Mouse (Mus musculus) liver, adult 2 months (tissue): ENCODE data around the gene Bbip1. TPM values are rescaled to one million over a fixed set of nuclear protein-coding genes. Genes with fewer than 3 reads are reported as not detected.

Source experiments
- DNase-seq: peaks from one replicate; pipeline ENCODE4 v3.0.0-alpha.2; 2011; ENCODE audit warnings: low read depth, low spot score; ENCODE audit errors: extremely low read depth
- H3K27ac ChIP-seq: fragments of 200-500 bp; replicated peaks from 2 replicates; pipeline ENCODE4 v1.5.1; 2012; ENCODE audit warnings: low read depth, mild to moderate bottlenecking, control low read depth, inconsistent platforms, low read length; ENCODE audit not compliant: insufficient read depth
- H3K27me3 ChIP-seq: fragments of 200-500 bp; 2 replicates; pipeline ENCODE4 v1.6.1; 2012; ENCODE audit warnings: mild to moderate bottlenecking, moderate library complexity, low read length, inconsistent platforms; ENCODE audit not compliant: control insufficient read depth, insufficient read depth
- H3K36me3 ChIP-seq: fragments of 200-500 bp; 2 replicates; pipeline ENCODE4 v1.6.1; 2012; ENCODE audit warnings: low read length, inconsistent platforms; ENCODE audit not compliant: control insufficient read depth, insufficient read depth
- H3K4me1 ChIP-seq: fragments of 200-500 bp; 2 replicates; pipeline ENCODE4 v1.6.1; 2011; ENCODE audit warnings: low read length; ENCODE audit not compliant: control insufficient read depth, insufficient read depth
- H3K4me3 ChIP-seq: fragments of 200-500 bp; 2 replicates; pipeline ENCODE4 v1.5.1; 2011; ENCODE audit warnings: low read depth, mild to moderate bottlenecking, control low read depth, low read length, moderate library complexity; ENCODE audit not compliant: insufficient read depth
- H3K79me2 ChIP-seq: fragments of 200-500 bp; 2 replicates; pipeline ENCODE4 v1.6.1; 2012; ENCODE audit warnings: inconsistent platforms, mild to moderate bottlenecking, low read length, moderate library complexity; ENCODE audit not compliant: control insufficient read depth, insufficient read depth
- H3K9ac ChIP-seq: fragments of 200-500 bp; 2 replicates; pipeline ENCODE4 v1.6.1; 2012; ENCODE audit warnings: low read depth, mild to moderate bottlenecking, control low read depth, inconsistent platforms, low read length
- CTCF ChIP-seq: fragments of 200-500 bp; IDR thresholded peaks from 2 replicates; pipeline ENCODE4 v1.5.1; 2011; ENCODE audit warnings: low read depth, low read length, control low read depth
- POLR2A ChIP-seq: fragments of 200-500 bp; IDR thresholded peaks from 2 replicates; pipeline ENCODE4 v1.6.1; 2011; ENCODE audit warnings: low read length, control low read depth; ENCODE audit not compliant: insufficient read depth; ENCODE audit errors: extremely low read depth
- WGBS: fragments of 180-500 bp; shearing (Covaris S2); methylation state at CpG from one replicate; pipeline ENCODE4 v1.1.7; 2018; 5-methylcytosine and 5-hydroxymethylcytosine counted together
- polyA plus RNA-seq: library from polyadenylated mRNA; depleted of rRNA; stranded (reverse); fragments of >200 nt; gene quantifications from 2 replicates; pipeline ENCODE4 v1.2.3, GENCODE M21; 2012
- total RNA-seq: library from RNA; depleted of rRNA; stranded (reverse); fragments of >200 nt; gene quantifications from 2 replicates; pipeline ENCODE4 v1.2.3, GENCODE M21; 2014

Bbip1 gene
- total and polyA plus RNA-seq, 2 experiments: 3.0 to 19.7 TPM

DNA sequence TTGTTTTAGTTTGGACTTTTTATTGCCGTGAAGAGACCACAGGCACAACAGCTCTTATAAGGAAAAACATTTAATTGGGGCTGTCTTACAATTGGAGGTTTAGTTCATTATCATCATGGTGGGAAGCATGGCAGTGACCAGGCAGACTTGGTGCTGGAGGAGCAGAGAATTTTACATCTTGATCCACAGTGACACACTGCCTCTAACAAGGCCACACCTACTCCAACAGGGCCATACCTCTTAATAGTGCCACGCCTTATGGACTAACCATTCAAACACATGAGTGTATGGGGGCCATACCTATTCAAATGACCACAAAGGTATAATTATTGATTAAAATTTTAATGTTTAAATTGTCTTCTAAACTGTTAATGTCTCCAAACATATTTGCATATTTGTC, 13.1 kb upstream of the Bbip1 start:
- H3K4me1 ChIP-seq: no peaks in the 10 kb centered on the region
- peaks cover 15% of the 10 kb centered on the region; the same call in 1 of the 2 replicates for H3K79me2 ChIP-seq
- no peak for TF ChIP-seq POLR2A
- no peak overlapping the region for H3K4me3 ChIP-seq
- no peak overlapping the region for H3K9ac ChIP-seq
- no peaks in the 10 kb centered on the region for H3K27me3 ChIP-seq
- no peaks in the 10 kb centered on the region for H3K36me3 ChIP-seq
- H3K27ac ChIP-seq: no peak overlapping the region
- DNase-seq: no peak
- 98% methylated on average over 2 of the region's 2 CpGs for WGBS

DNA sequence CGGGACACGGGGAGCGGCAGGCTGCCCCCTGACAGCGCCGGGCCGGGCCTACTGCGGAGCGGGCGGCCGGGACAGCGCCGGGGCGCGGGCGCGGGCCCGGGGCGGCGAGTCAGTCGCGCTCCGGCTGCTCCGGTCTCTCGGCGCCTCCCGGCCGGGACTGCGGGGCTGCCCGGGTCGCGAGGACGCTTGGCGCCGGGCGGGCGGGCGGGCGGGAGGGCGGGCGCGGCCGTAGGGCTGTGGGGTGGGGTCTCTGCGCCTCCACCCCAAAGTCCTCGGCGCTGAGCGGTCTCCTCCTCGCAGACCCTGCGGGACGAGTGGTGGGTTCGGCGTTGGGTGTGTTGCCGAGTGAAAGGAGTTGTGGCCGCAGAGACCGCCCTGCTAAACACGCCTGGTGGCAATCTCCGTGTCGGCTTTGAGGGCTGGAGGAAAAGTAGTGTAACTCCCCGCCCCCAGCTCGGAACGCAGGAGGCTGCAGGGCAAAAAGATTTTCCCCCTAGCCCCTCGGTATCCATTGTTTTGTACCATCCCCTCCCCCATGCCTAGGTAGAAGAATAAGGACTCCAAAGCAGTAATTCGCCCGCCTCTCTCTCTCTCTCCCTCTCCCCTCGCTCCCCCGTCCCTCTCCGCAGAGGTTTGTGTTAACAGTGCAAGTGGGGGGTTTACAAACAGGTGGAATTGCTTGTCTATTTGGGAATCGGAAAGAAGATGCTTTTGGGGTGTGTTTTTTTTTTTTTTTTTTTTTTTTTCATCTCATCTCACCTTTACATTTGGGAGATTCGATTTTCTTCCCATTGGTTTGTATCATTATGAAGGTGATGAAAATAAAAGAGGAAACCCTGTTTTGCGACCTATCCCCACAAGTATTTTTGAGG, 980 bp upstream of the Bbip1 start:
- Histone ChIP-seq H3K4me3 (peak overlapping the region; percentile 85), H3K27me3 (no peaks in the 10 kb centered on the region), H3K9ac (peak overlapping the region; percentile 86), H3K79me2 (peaks cover 13% of the 10 kb centered on the region; the same call in 1 of the 2 replicates), H3K4me1 (peaks cover 5% of the 10 kb centered on the region), H3K36me3 (no peaks in the 10 kb centered on the region), H3K27ac (peak overlapping the region; percentile 62; the same call in 1 of the 2 replicates)
- DNase-seq: no peak
- TF ChIP-seq CTCF: no peak
- WGBS: 4% methylated on average over 60 of the region's 69 CpGs

DNA sequence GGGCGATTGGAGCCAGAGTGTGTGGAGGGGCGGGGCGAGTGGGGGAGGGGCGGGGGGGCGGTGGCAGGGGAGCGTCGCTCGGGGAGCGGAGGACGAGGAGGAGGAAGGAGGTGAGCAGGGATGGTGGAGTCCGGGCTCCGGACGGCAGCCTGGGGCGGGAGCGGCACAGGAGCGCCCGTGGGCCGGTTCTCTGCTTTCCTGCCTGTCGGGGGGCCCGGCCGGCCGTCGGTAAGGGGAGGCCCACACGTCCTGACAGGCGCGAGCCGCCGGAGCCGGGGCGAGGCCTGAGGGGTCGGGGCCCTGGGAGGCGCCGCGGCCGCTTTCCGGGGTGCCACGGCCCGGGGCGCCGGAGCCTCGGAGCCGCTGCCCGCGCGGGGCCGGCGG, 351 bp upstream of the Bbip1 start:
- peaks cover 10% of the 10 kb centered on the region; the same call in 1 of the 2 replicates for H3K79me2 ChIP-seq
- H3K27me3 ChIP-seq: no peaks in the 10 kb centered on the region
- no peak for DNase-seq
- H3K4me3 ChIP-seq: peak overlapping the region; percentile 85
- 3% methylated on average over 43 of the region's 47 CpGs for WGBS
- TF ChIP-seq POLR2A (peak; percentile 84), CTCF (no peak)
- peak overlapping the region; percentile 86 for H3K9ac ChIP-seq
- H3K4me1 ChIP-seq: peaks cover 5% of the 10 kb centered on the region
- H3K36me3 ChIP-seq: no peaks in the 10 kb centered on the region
- H3K27ac ChIP-seq: peak overlapping the region; percentile 62

DNA sequence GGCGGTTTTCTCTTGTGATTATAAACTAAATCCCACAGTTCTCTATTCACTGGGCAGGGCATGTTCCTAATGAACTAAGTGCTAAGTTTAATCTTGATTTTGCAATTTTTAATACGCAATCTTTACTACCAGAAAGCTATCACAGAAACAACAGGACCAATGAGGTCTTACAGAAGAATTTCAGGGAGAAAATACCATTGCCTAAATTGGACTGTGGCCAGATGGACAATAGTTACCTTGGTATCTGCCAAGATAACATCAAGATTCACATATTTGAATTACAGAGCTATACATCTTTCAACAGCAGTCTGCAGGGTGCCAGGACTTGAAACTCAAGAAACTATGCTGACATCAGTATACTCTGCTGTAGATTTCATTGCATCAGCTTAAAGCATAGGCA, 2.1 kb downstream of the Bbip1 start:
- peaks cover 3% of the 10 kb centered on the region for H3K4me1 ChIP-seq
- no peak overlapping the region for H3K27ac ChIP-seq
- H3K27me3 ChIP-seq: no peaks in the 10 kb centered on the region
- H3K4me3 ChIP-seq: no peak overlapping the region
- WGBS: 70% methylated on average over 2 of the region's 2 CpGs
- DNase-seq: peak; percentile 36
- H3K9ac ChIP-seq: no peak overlapping the region
- peaks cover 4% of the 10 kb centered on the region; the same call in 1 of the 2 replicates for H3K79me2 ChIP-seq
- TF ChIP-seq CTCF (no peak), POLR2A (no peak)
- no peaks in the 10 kb centered on the region for H3K36me3 ChIP-seq

DNA sequence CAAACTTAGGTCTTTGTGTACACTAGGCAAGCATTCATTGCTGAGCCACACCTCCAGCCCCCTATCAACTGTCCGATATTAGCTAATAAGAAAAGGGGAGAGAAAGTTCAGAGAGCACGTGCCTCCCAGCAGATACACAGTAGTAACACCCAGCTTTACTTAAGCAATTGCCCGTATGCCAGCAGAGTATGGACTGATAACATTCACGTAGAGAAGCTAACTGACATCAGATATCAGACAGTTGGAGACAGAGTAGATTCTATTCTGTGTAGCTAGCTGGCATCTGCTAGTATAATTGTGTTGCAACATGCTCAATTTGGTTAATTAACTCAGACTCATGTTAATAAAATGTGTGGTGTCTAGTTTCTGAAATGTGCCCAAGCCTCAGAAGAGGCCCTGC, 3.3 kb downstream of the Bbip1 start:
- TF ChIP-seq POLR2A (no peak), CTCF (no peak)
- Histone ChIP-seq H3K9ac (no peak overlapping the region), H3K27me3 (no peaks in the 10 kb centered on the region), H3K4me1 (peaks cover 2% of the 10 kb centered on the region; the same call in 1 of the 2 replicates), H3K27ac (no peak overlapping the region), H3K79me2 (peaks cover 3% of the 10 kb centered on the region; the same call in 1 of the 2 replicates), H3K4me3 (no peak overlapping the region), H3K36me3 (no peaks in the 10 kb centered on the region)
- no peak for DNase-seq
- WGBS: 52% methylated on average over 4 of the region's 4 CpGs

DNA sequence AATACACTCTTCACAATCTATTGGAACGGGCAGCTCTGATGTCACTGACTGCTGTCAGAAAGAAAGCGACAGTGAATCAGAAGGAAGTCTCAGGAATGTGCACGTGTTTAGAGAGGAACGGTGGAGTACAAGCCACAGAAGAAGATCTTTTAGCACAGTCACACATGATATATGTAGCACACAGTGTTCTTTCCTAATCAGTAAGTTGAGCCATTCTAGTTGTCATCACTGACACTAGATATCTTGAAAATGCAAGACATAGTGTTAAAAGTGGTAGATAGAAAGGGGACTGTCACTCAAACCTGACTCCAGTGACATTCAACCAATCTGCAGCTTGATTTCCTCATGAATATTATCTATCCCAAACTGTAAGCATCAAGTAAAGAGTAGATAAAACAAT, 5.0 kb downstream of the Bbip1 start:
- DNase-seq: no peak
- Histone ChIP-seq H3K36me3 (no peaks in the 10 kb centered on the region), H3K27ac (no peak overlapping the region), H3K4me1 (no peaks in the 10 kb centered on the region), H3K9ac (no peak overlapping the region), H3K4me3 (no peak overlapping the region), H3K27me3 (no peaks in the 10 kb centered on the region), H3K79me2 (no peaks in the 10 kb centered on the region; the same call in 1 of the 2 replicates)
- WGBS: 84% methylated on average over 4 of the region's 4 CpGs
- no peak for TF ChIP-seq POLR2A
- TF ChIP-seq CTCF: no peak
